Mouse (Mus musculus): ENCODE measurements around the gene Agfg1.

The Agfg1 gene

GRCm38 (mm10) chr1:82839296-82839613 lies at the start of gene Agfg1:
Agfg1 (plus strand) TSS chr1:82839483.
- DNase-seq, result peak; percentile 94

DNA sequence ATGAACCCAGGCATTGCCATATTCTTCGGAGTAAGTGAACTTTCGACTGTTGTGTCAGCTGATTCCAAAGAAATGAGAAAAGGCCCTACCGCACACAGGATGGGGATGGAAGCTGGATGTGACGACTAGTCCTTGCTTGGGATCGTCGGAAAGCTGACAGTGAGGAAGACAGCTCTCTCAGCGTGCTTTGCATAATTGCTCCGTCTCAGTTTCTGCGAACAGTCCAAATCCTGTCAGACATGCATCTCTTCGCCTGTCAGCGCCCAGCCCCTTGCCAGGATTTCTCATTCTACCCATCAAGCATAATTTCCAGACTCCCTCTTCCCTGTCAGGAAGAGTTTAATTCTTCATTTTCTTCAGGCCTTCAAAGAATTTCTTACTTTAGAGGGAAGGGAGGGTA lies 48.2 kb upstream of the Agfg1 start:
- DNase-seq, result no peak

GRCm38 (mm10) chr1:82792238-82792637 lies 47.0 kb upstream of the Agfg1 start:
- DNase-seq, result no peak

GRCm38 (mm10) chr1:82793110-82793509 lies 46.2 kb upstream of the Agfg1 start:
- DNase-seq, result no peak

- no peak for DNase-seq
These were observed 45.3 kb upstream of the Agfg1 start for GRCm38 (mm10) chr1:82793986-82794385.

DNA sequence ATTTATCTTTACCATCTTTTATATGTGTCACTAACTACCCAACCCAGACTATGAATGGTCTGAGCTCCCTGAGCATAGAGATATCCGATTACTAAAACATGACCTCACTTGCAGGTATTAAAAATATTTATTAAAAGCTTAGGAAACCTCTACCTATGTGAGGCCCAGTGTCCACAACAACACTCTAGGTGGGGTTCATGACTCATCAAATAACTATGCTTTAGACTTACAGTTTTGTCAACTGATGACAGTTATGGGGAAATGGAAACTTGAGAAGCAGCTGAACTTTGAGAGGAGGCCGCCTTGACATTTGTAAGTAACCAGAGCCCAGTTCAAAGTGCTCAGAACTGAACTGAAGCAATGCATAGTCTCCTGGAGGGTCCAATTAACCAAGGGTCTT lies 44.1 kb upstream of the Agfg1 start:
- no peak for DNase-seq

DNA sequence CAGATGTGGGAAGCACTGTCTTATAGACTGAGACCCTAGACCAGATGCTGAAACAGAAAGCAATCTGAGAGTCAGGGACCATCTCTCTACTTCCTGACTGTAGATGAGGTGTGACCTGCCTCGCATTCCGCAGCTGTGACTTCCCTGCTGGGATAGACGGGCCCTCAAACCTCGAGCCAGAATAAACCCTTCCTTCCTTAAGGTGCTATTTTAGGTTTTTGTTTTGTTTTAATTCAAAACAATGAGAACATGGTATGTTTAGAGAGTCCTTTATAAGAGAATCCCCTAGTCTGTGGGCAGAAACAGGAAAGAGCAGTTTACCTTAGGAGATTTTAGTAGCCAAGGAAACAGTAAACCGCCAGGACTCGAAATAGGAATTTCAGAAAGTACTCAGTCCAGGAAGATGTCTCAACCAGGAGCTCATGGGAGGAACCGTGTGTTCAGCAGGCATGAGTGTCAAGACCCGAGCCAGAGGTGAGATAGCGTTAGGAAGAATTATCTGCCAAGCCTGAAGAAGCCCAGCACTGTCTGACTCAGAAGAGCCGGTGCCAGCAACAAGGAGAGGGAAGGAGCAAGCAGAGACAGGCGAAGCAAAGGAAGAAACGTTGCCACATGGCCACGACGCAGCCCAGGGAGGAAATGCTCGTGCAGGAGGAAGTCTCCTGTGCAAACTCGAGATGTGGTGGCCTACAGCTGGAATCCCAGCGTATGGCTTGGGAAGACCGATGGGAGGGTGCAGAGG lies 43.4 kb upstream of the Agfg1 start:
- DNase-seq, result no peak

DNA sequence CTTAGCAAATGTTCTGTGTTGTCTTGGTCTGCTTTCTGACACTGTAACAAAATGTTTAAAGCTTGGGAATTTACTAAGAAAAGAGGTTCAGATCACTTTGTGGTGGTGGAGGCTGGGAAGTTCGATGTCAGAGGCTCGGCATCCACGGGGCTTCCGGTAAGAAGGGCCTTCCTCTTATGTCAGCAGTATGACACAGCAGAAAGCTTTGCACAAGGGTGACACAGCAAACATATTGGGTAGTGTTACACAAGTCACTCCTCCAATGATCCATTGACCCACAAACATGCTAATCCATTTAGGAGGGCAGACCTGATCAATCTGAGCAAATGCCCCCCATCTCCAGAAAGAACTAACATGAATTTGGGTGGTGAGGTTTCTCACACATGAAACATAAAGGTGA lies 42.2 kb upstream of the Agfg1 start:
- no peak for DNase-seq

GRCm38 (mm10) chr1:82798304-82798703 lies 41.0 kb upstream of the Agfg1 start:
- no peak for DNase-seq

DNA sequence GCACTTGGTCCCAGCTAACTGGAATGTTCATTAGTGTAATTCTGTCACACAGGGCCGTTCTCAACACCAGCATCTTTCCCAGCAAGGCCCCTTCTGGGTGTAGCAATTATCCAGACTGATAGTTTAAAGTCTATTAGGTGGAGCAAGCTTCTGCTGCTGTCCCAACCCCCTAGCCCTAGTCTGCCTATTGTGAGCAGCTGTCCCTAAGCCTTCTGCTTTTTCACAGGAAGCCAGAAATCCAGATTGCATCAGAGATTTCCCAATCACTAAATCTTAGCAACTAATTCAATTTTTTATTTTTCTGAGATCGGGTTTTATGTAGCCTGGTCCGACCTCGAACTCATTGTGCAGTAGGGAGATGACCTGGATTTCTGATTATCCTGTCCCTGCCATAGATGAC lies 40.4 kb upstream of the Agfg1 start:
- no peak for DNase-seq

DNA sequence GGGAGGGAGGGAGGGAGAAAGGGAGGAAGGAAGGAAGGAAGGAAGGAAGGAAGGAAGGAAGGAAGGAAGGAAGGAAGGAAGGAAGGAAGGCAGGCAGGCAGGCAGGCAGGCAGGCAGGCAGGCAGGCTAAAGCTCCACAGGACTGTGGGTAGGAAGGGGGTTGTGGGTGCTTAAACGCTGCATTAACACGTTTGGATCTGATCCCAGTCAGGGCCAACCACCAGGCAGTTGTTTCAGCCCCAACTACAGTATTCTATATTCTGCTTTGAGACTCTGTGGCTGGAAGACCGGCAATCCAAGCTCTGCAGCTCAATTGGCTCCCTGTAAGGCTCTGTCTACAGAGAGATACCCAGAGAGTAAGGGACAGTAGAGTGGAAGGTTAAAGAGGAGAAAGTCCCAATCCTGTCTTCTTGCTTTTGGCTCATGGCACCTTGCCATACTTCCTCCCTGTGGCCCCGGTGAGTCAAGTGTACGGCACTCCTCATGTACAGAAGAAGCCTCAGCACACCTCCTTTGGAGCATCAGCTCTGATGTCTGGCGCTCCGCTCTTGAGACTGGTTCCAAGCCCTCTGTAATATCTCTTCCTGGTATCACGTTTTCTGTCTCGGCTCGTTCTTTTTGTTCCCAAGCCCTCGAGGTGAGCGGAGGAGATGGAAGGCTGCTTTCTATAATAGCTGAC lies 38.0 kb upstream of the Agfg1 start:
- DNase-seq, result no peak

GRCm38 (mm10) chr1:82803608-82804007 lies 35.7 kb upstream of the Agfg1 start:
- no peak for DNase-seq

GRCm38 (mm10) chr1:82804059-82804458 lies 35.2 kb upstream of the Agfg1 start:
- DNase-seq, result no peak

- DNase-seq, result no peak
These were observed 32.9 kb upstream of the Agfg1 start for GRCm38 (mm10) chr1:82806391-82806790.

DNA sequence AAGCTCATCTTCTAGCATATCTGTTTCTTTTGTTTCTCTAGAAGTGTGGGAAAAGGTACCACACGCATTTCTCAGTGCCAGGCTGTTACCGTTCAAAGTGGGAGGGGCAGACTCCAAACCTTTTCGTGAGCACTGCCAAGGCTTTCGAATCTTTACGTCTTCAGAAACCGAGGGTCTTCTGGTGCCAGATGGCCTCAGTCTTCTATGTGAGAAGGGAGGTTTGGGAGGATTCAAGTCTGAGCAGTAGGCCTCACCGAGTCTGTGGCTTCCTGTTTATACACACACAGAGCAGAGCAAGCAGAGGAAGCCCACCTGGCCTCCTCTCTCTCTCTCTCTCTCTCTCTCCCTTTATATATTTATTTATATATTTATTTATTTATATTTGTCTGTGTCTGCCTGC lies 32.1 kb upstream of the Agfg1 start:
- DNase-seq, result no peak

DNA sequence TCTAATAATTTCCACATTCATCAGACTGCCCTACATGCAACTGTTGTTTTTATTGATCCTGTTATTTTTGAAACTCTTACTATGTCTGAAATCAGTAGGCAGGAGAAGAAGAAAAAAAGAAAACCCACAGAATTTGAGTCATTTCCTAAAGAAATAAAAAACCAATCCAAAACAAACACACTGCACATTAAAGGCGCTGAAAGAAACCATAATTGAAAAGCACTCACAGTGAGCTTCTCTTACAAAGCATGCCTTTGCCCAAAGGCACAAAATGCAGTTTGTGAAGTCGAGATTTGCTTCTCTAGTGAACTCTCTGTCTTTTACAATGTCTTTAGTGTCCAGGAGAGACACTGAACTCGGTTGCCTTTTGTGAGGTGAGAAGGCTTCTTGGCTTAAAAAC lies 30.7 kb upstream of the Agfg1 start:
- no peak for DNase-seq

DNA sequence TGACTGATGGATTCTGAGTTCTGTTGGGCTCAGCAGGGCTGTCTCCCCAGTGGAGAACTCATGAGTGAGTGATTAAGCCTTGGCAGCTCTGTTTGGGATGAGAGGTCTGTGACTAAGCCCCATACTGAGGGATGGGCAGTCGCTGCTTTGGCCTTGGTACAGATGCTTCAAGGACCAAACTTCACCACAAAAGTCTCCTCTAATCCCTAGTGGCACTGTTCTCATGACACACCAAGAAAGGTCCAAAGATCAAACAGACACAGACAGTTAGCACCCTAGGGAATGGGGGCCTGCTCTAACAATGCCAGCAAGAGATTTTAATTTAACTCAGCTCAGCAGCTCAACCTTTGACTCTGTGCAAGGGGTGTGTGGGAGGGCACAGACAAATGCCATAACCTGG lies 27.5 kb upstream of the Agfg1 start:
- DNase-seq, result no peak

DNA sequence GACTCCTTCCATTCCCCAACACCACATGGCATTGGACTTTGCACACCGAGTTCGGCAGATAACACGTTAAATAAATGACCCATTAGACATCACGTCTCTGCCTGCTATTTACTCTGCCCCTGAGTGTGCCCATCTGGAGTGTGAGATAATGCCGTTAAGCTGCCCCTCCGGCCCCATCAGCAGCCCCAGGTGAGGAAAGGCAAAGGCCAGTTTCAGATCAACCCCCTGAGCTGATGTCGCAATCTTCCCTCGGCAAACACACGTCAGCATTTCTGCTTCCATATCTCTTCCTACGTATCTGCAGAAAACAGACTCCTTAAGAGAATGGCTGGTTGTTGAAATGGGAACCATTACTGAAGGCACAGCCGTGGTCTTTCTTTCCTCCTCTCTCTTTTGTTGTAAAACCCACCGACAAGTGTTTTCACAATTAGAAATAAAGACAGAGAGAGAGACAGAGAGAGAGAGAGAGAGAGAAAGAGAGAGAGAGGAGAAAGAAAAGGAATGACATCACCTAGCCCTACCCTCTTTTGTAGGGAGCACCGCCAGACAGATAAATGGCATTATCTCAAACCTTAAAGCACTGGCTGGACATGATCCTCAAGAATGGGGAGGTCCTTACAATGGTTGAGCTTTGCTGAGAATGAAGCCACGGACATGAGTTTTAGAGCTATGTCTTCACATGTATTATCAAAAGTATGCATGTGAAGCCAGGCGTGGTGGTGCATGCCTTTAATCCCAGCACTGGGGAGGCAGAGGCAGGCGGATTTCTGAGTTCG lies 23.2 kb upstream of the Agfg1 start:
- no peak for DNase-seq

GRCm38 (mm10) chr1:82819366-82819765 lies 19.9 kb upstream of the Agfg1 start:
- DNase-seq, result no peak

DNA sequence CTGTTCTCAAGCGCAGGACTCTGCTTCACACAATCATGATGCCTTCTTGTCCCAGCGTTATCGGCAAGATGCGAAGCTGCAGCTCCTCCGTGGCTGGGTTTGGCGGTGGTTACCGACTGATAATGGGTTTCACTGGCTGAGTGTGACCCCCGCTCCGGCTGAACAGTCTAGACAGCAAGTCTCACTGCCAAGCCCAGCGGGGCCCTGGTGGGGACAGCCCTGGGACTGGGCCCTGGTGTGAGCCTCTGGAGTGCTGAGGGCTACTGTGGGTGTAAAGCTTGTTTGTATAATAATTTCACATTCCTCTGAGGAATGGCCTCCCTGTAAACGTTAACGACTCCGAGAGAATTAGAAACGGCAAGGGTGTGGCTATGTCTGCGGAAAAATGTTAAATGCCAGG lies 19.1 kb upstream of the Agfg1 start:
- no peak for DNase-seq

GRCm38 (mm10) chr1:82820626-82821186 lies 18.6 kb upstream of the Agfg1 start:
- no peak for DNase-seq

- DNase-seq, result no peak
These were observed 17.4 kb upstream of the Agfg1 start for GRCm38 (mm10) chr1:82821846-82822245.

- DNase-seq, result no peak
These were observed 15.1 kb upstream of the Agfg1 start for GRCm38 (mm10) chr1:82824147-82824546.

DNA sequence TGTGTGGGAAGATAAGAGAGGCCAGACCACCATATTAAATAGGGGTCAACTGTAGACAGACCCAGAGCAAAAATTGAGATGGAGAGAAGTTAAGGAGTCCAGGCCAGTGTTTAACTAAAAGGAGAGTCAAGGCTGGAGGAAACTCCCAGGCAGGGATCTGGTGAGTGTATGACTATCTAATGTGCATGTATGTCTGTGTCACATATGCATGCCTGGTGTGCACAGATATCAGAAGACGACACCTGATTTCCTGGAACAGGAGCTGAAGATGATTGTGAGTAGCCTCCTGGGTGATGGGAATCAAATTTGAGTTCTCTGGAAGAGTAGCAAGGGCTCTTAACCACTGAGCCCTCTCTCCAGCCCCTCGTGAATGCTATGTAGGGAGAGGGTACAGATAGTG lies 14.0 kb upstream of the Agfg1 start:
- DNase-seq, result no peak
